Mouse (Mus musculus) myocyte (in vitro differentiated cells): ENCODE measurements around the gene Samd4b. TPM values are rescaled to one million over a fixed set of nuclear protein-coding genes. Genes with fewer than 3 reads are reported as not detected.

Source experiments
- H3K27me3 ChIP-seq: one replicate; pipeline ENCODE4 v1.6.1; 2011; ENCODE audit not compliant: control insufficient read depth, insufficient read depth, insufficient read length
- H3K36me3 ChIP-seq: one replicate; pipeline ENCODE4 v1.6.1; 2011; ENCODE audit not compliant: control insufficient read depth, insufficient read depth
- H3K4me2 ChIP-seq: one replicate; pipeline ENCODE4 v1.6.1; 2011; ENCODE audit warnings: low read depth, control low read depth
- H3K4me3 ChIP-seq: one replicate; pipeline ENCODE4 v1.5.1; 2011; ENCODE audit warnings: mild to moderate bottlenecking, control low read depth, moderate library complexity
- H3K79me2 ChIP-seq: one replicate; pipeline ENCODE4 v1.6.1; 2011; ENCODE audit not compliant: control insufficient read depth, insufficient read depth
- H3ac ChIP-seq: one replicate; pipeline ENCODE4 v1.6.1; 2011; ENCODE audit not compliant: control insufficient read depth, insufficient read length
- CEBPB ChIP-seq: IDR thresholded peaks from 2 replicates; pipeline ENCODE4 v1.6.1; 2011; ENCODE audit warnings: mild to moderate bottlenecking, moderate library complexity; ENCODE audit not compliant: poor library complexity, insufficient read depth, severe bottlenecking
- E2F4 ChIP-seq: IDR thresholded peaks from one replicate; pipeline ENCODE4 v1.6.1; 2011; ENCODE audit warnings: mild to moderate bottlenecking, control low read depth, moderate library complexity; ENCODE audit not compliant: insufficient read depth
- MAX ChIP-seq: IDR thresholded peaks from one replicate; pipeline ENCODE4 v1.6.1; 2011; ENCODE audit warnings: low read depth, mild to moderate bottlenecking, control low read depth
- MYOD1 ChIP-seq, 3 experiments: IDR thresholded peaks; one replicate each; pipeline ENCODE4 v1.6.1; 2011; ENCODE audit warnings: control low read depth in 2 of 3, low read depth in 2 of 3, mild to moderate bottlenecking in 2 of 3, moderate library complexity in 1 of 3; ENCODE audit not compliant: insufficient read length in 2 of 3, control insufficient read depth in 1 of 3
- MYOG ChIP-seq, 3 experiments: IDR thresholded peaks; one replicate each; pipeline ENCODE4 v1.6.1; 2011; ENCODE audit warnings: control low read depth in 2 of 3, low read depth in 2 of 3, mild to moderate bottlenecking in 2 of 3; ENCODE audit not compliant: insufficient read length in 2 of 3, control insufficient read depth in 1 of 3, insufficient read depth in 1 of 3
- POLR2A ChIP-seq: IDR thresholded peaks from one replicate; pipeline ENCODE4 v1.6.1; 2011; ENCODE audit warnings: low read depth, mild to moderate bottlenecking, control low read depth, moderate library complexity; ENCODE audit not compliant: insufficient read length
- POLR2AphosphoS2 ChIP-seq: IDR thresholded peaks from one replicate; pipeline ENCODE4 v1.6.1; 2011; ENCODE audit warnings: low read depth, control low read depth; ENCODE audit not compliant: insufficient read length
- REST ChIP-seq: IDR thresholded peaks from one replicate; pipeline ENCODE4 v1.6.1; 2011; ENCODE audit warnings: mild to moderate bottlenecking, control low read depth, moderate library complexity; ENCODE audit not compliant: insufficient read depth, insufficient read length
- SRF ChIP-seq: IDR thresholded peaks from one replicate; pipeline ENCODE4 v1.6.1; 2011; ENCODE audit warnings: low read depth; ENCODE audit not compliant: control insufficient read depth, insufficient read length
- TCF12 ChIP-seq: IDR thresholded peaks from one replicate; pipeline ENCODE4 v1.6.1; 2011; ENCODE audit warnings: mild to moderate bottlenecking, control low read depth; ENCODE audit not compliant: poor library complexity, insufficient read depth, severe bottlenecking
- TCF3 ChIP-seq: IDR thresholded peaks from one replicate; pipeline ENCODE4 v1.6.1; 2011; ENCODE audit warnings: low read depth, control low read depth; ENCODE audit not compliant: insufficient read length
- USF1 ChIP-seq: IDR thresholded peaks from one replicate; pipeline ENCODE4 v1.6.1; 2011; ENCODE audit warnings: low read depth, mild to moderate bottlenecking, control low read depth, moderate library complexity
- polyA plus RNA-seq: library from polyadenylated mRNA; unstranded; fragments of >200 nt; fragmentation: generic; extraction: Trizol; gene quantifications from one replicate; pipeline ENCODE4 v1.2.1, GENCODE M21; 2012; ENCODE audit warnings: missing spikeins

Gene Samd4b
- polyA plus RNA-seq, 1 experiment = 29.4 TPM

DNA sequence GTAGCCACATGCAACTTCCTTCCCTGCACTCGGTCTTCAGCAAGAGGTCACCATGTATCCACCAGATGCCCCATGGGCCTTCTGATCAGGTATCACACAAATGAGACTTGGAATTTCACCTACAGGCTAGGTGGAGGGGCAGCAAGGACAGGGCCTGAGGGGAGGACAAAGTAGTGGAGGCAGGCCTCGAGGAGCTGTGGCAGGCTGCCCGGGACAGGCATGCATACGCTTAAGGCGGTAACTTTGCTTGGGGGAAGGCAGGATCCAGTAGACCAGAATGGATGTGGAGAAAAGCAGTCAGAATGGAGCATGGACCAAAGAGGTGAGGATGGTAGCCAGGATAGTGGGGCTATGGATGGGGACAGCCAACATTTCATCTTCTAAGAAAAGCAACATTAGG lies 18.1 kb downstream of the Samd4b start:
- TF ChIP-seq CEBPB (no peak), USF1 (no peak), SRF (no peak), REST (no peak), TCF3 (no peak), POLR2AphosphoS2 (no peak), MYOG (IDR thresholded peaks at IDR 0.05; ENCODE audit: control insufficient read depth in 1 of 3, insufficient read depth in 1 of 3, insufficient read length in 2 of 3, low read depth in 2 of 3) (no peak), E2F4 (no peak), POLR2A (no peak), MAX (no peak), TCF12 (no peak), MYOD1 (IDR thresholded peaks at IDR 0.05; ENCODE audit: control insufficient read depth in 1 of 3, insufficient read length in 2 of 3, low read depth in 2 of 3) (no peak)
- H3K4me3 ChIP-seq = no peak overlapping the region
- H3K79me2 ChIP-seq = peaks cover 66% of the 10 kb centered on the region
- H3K4me2 ChIP-seq = no peak overlapping the region
- no peaks in the 10 kb centered on the region for H3K36me3 ChIP-seq
- H3K27me3 ChIP-seq = no peaks in the 10 kb centered on the region
- no peak overlapping the region for H3ac ChIP-seq

DNA sequence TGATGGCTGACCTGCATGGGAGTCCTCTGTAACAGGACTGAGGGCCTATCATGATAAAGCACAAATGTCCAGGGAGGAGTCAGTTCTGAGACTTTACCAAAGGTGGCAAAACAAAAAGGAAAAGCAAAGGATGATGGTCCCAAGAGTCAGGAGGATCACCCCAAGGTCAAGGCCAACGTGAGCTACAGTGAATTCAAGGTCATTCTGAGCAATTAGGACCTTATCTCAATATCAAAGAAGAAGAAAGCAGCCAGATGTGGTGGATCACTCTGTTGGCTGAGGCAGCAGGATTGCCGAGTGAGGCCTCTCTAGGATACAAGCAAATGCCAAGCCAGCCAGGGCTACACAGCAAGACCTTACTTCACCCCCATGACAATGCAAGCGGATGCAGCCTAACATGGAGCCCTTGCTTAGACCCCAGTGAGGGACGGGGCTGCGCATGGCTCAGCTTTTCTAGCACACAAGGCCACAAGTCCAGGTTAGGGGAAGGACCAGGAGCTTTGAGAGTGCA lies 19.3 kb downstream of the Samd4b start:
- Histone ChIP-seq H3ac (no peak overlapping the region), H3K4me2 (no peak overlapping the region), H3K27me3 (no peaks in the 10 kb centered on the region), H3K4me3 (no peak overlapping the region), H3K79me2 (peaks cover 68% of the 10 kb centered on the region), H3K36me3 (no peaks in the 10 kb centered on the region)
- TF ChIP-seq SRF (no peak), MYOG (IDR thresholded peaks at IDR 0.05; ENCODE audit: control insufficient read depth in 1 of 3, insufficient read depth in 1 of 3, insufficient read length in 2 of 3, low read depth in 2 of 3) (no peak), MAX (no peak), MYOD1 (IDR thresholded peaks at IDR 0.05; ENCODE audit: control insufficient read depth in 1 of 3, insufficient read length in 2 of 3, low read depth in 2 of 3) (no peak), E2F4 (no peak), USF1 (no peak), CEBPB (no peak), TCF3 (no peak), POLR2AphosphoS2 (no peak), POLR2A (no peak), TCF12 (no peak), REST (no peak)

DNA sequence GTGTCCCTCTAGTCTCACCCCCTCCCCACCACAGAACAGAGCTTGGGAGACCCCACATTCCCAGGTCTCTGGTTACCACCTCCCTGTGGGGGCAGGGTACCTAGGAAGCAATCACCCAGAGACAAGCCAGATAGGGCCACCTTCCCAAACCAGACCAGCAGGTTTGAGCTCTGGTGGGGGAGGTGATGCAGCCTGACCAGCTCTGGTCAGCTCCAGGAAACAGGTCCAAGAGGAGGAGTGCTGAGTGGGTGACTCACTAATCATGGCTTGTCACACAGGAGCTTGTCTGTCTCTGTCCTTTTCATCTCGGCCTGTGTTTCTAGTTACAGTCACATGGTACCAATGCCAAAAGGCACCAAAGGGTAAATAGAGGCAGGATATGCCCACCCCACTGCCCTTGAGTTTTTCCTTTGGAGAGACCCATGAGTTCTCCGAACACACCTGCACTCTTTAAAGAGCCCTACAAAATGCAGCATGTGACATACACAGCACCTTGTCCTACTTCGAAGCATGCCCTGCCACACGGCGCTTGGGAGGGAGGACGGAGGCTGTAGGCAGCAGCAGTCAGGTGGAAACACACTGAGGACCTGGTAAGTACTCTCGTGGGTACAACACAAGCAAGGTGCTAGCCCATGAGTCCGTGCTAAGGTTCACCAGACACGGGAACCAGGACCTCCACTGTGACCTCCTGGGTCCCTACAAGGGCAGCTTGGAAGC lies 20.0 kb downstream of the Samd4b start:
- Histone ChIP-seq H3K79me2 (peaks cover 71% of the 10 kb centered on the region), H3ac (no peak overlapping the region), H3K4me3 (no peak overlapping the region), H3K36me3 (no peaks in the 10 kb centered on the region), H3K4me2 (no peak overlapping the region), H3K27me3 (no peaks in the 10 kb centered on the region)
- no peak for TF ChIP-seq MYOG (IDR thresholded peaks at IDR 0.05; ENCODE audit: control insufficient read depth in 1 of 3, insufficient read depth in 1 of 3, insufficient read length in 2 of 3, low read depth in 2 of 3)
- TF ChIP-seq POLR2AphosphoS2 = no peak
- no peak for TF ChIP-seq MAX
- no peak for TF ChIP-seq SRF
- no peak for TF ChIP-seq POLR2A
- no peak for TF ChIP-seq MYOD1 (IDR thresholded peaks at IDR 0.05; ENCODE audit: control insufficient read depth in 1 of 3, insufficient read length in 2 of 3, low read depth in 2 of 3)
- TF ChIP-seq USF1 = no peak
- no peak for TF ChIP-seq TCF12
- TF ChIP-seq REST = no peak
- TF ChIP-seq CEBPB = no peak
- no peak for TF ChIP-seq TCF3
- TF ChIP-seq E2F4 = no peak

DNA sequence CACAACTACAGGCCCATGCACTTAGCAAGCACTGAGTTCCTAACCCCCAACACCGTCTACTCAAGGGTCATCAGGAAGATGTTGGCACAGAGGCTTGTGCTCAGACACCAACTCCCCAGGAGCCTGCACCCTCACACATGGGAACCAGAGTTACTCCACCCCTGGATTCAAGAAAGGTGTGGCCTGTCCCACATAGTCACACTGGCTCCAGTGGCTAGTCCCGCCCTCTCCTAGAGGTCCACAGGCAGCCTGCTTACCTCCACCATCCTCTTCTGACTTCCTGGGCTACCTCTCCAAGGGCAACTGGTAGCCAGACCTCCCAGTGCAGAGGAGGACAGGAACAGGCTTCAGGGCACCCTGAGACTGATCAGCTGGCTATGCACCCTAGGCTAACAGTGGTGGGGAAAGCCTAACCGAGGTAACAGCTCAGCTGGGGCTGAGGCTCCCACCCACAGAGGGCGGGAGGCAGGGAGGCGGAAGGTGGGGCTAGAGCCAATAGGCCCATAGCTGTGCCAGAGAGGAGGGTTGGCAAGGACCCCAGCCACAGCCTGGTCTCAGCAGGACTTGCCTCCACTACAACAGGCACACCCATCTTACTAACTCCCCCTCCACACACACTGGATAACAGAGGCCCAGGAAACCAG lies 21.6 kb downstream of the Samd4b start:
- Histone ChIP-seq H3K4me3 (no peak overlapping the region), H3K36me3 (no peaks in the 10 kb centered on the region), H3K4me2 (no peak overlapping the region), H3ac (no peak overlapping the region), H3K27me3 (no peaks in the 10 kb centered on the region), H3K79me2 (peaks cover 57% of the 10 kb centered on the region)
- TF ChIP-seq MAX (no peak), POLR2AphosphoS2 (no peak), REST (no peak), E2F4 (no peak), MYOD1 (IDR thresholded peaks at IDR 0.05; ENCODE audit: control insufficient read depth in 1 of 3, insufficient read length in 2 of 3, low read depth in 2 of 3) (no peak), TCF3 (no peak), TCF12 (no peak), MYOG (IDR thresholded peaks at IDR 0.05; ENCODE audit: control insufficient read depth in 1 of 3, insufficient read depth in 1 of 3, insufficient read length in 2 of 3, low read depth in 2 of 3) (no peak), USF1 (no peak), POLR2A (no peak), SRF (no peak), CEBPB (no peak)
